Mouse (Mus musculus) T-cell, adult 2 months (primary cell): ENCODE data around the gene Brpf3.
"Not testable (repeated sequence)": the region's sequence is repeated elsewhere in the genome, so short reads cannot be mapped to it uniquely, and the experiment has no call there.

ENCODE experiments used
- DNase-seq: peaks from one replicate; pipeline ENCODE4 v3.0.0; 2022; ENCODE audit warnings: low spot score

Gene Brpf3

DNA sequence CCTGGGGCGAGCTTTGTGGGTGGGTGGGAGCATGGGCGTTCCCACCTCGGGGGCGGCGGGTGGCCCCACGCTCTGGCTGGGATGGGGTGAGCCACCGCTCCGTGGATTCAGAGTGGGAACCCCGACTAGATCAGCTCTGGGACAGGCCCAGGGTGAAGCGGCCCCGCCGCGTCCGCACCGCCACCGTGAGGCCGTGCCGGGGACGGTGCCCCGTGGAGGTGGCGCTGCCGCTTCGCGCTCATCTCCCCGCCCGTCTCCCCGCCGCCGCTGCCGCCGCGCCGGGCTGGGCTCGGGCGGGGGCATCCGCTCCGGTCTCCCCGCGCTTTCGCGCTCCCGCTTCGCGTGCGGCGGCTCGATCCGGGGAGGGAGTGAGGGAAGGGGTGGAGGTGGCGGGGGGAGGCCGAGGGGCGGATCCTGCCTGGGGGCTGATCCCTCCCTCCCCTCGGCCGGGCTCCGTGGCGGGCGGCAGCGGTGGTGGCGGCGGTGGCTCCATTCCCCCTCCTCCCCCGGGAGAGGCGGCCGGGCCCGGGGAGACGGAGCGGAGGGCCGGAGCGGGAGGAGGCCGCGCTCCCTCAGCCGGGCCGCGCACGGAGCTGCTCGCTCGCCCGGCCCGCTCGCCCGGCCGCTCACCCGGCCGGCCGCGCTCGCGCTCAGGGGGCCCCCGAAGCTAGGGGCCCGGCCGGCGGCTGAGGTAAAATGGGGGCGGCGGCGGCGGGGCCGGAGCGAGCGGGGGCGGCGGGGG lies at the start of gene Brpf3:
Gene Brpf3, plus strand, starts transcription at position 420 of the 742 bp plus-strand sequence.
- peak; percentile 77 for DNase-seq

DNA sequence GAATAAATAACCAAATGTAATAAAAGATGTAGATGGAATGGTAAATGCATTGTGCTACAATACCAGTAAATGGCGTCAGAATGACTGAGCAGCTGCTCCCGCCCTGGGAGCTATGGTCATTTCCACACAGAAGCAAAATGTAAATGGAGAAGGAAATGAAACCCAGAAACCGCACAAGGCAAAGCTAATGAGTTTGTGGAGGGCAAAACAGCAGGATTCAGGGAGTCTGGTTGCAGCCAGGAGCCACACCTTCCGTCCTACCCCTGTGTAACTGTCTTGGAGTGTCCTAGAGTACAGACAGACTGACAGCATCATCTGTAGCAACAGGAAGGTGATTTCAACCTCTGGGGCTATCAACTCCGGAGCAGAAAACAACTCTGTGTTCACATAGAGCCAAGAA lies 44.4 kb upstream of the Brpf3 start:
- DNase-seq = no peak

DNA sequence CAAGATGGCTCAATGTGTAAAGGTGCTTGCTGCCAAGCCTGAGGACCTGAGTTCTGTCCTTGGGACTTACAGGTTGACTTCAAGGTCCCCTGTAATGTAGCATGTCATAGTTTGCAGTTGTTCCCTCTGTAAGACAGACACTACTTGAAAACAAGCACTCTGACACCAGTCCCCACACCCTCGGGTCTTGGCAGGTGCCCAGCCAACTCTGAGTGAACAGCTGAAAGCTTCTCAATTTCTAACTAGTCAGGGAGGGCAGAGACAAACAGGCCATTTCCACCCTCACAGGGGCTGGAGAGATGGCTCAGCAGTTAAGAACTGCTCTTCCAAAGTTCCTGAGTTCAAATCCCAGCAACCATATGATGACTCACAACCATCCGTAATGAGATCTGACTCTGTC lies 43.4 kb upstream of the Brpf3 start:
- DNase-seq = no peak

DNA sequence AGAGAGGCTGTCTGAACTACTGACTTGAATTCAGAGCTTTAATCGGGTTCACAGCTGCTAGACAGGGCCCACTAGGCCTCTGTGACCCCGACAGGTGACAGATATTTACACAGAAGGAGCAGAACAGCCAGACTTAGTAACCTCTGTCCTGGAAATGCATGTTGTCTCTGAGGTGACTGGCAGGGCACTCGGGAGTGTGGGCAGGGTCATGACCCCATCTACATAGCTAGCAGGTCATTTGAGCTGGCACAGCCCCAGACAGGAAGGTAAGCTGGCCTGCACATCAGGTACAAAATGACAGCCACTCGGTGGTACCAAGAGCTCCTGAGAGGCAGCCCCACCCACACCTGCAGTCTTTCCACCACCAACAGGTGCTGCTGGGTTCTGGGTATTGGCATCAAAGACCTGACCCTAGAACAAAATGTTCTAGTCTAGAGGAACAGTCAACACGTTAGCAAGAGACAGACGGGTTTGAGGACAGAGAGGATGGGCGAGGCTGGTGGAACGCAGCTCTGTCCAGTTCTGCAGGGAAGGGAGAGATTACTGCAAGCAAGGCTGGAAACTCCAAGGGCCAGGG lies 40.1 kb upstream of the Brpf3 start:
- DNase-seq = no peak

DNA sequence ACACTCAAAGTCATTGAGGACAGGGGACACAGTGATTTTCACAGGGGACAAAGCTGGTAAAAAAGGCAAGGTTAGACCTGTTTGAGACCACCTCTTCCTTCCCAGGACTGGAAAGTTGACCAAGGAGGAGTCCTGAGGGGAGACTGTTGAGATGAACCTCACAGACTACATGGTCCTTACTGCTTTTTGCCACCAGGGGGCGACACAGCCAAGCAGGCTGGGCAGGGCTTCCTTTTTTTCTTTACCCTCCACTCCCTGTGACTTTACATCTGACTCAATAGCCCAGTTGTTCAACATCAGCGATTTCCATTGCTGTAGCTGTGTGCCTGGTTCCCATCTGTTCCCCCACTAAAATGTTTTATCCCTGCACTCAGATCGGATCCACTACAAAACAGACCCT lies 39.0 kb upstream of the Brpf3 start:
- peak; percentile 69 for DNase-seq

DNA sequence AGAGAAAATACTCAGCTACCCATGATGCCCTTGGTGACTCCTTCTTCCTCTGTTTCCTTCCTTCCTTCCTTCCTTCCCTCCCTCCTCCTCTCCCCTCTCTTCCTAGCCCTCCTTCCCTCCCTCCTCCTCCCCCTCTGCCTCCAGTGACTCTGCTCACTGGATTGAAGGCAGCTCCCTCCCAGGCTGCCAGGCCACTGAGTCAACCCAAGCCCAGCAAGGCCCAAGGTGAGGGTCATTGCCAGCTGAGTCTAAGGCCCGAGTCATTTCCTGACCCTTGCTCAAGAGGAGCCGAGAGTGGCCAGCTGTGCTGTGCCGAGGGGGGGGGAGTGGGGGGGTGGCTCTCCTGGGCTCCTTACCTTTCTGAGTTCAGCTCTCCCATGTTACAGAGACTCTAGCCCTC lies 34.7 kb upstream of the Brpf3 start:
- DNase-seq = no peak

DNA sequence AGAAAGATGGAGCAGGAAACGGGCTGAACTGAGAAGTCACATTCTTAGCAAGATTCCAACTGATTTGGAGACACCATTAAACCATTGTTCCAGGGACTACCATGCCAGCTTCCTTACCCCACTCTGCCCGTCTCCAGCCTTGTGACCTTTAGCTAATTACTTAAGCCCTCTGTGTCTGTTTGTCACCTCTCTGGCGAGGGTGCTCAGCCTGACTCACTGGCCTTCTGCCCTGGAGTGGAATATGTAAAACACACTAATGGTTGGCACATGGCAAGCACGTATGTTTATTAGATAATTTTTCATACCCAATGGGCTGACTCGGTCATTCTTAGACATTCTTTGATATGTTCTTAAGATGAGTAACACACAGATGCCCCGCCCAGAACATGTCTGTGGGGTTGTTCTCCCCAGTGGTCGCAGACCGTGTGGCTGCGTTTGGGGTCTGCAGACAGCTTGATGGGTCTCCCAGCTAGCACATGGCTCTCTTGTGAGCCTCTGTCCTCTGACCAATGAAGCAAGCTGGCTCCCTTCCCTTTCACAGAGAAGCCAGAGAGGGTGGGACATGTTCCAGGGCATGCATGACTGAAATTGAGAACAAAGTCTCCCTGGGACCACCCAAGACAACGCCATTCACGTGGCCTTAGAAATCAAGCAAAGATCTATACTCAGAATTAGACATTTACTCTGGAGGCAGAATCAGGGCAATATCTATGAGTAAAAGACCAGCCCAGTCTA lies 33.9 kb upstream of the Brpf3 start:
- DNase-seq = no peak

DNA sequence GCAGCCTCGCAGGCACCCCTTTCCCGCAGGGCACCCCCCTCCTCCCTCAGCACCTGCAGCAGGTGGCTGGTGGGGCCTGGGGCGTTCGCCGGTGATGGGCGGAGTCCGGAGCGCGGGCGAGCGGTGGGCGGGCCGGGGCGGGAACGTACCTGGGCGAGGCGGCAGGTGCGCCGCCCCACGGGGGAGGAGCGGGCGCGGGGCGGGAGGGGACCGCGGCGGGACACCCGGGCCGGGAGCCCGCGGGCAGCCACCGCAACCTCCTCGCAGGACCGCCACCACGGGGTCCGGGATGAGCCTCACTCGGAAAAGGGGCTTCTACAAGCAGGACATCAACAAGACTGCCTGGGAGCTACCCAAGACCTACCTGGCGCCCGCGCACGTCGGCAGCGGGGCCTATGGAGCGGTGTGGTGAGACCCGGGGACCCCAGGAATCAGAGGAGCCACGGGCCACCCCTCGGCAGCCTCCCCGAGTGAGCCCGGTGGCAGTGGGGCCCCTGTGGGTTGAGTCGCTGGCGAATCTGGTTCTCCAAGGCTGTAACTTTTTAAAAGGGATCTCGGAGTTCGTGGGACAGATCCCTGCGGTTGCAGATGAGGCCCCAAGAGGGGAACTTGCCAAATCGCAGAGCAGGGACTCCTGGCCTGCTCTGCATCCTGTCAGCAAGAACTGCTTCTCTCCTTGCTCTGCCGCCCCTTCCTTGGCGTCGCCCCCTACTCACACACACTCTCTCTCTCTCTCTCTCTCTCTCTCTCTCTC lies 31.6 kb upstream of the Brpf3 start, which contains the start of gene Mapk13:
Gene Mapk13, plus strand, starts transcription at position 177 of the 754 bp plus-strand sequence.
- peak; percentile 20 for DNase-seq

DNA sequence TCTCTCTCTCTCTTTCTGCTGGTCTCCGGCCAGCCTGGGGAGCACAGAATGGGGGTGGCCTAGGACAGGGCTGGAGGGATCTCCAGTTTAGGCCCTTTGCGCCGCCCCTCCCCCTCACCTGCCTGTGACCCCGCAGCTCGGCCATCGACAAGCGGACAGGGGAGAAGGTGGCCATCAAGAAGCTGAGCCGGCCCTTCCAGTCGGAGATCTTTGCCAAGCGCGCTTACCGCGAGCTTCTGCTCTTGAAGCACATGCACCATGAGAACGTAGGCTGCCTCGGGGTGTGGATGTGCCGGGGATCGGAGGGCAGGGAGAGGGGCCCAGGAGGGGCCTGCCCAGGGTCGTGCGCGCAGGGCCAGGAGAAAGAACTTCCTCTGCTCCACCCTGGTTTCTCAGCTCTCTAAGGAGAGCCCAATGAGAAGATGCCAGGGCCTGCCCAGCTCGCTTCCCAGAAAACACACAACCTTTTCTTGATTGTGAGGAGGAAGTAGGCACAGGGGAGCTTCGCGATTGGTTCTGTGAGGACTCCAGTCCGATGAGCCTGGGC lies 30.9 kb upstream of the Brpf3 start:
- peak; percentile 6 for DNase-seq

DNA sequence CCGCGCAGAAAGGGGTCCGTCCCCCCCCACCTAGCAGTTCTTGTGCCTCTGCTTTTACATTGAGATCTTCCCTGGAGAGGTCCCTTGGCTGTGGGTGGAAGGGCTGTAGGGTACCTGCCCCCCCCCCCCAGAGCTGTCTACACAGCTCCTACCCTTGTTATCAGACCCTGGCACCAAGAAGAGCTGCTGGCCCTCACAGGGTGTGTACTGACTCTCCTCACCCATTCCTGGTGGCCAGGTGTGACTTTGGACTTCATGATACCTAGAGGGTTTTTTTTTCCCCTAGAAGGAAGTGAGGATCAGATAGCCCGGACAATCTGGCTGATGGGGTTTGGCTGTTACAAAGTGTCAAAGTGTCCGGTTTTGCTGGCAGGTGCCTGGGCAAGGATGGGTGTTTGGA lies 29.6 kb upstream of the Brpf3 start:
- DNase-seq = no peak

DNA sequence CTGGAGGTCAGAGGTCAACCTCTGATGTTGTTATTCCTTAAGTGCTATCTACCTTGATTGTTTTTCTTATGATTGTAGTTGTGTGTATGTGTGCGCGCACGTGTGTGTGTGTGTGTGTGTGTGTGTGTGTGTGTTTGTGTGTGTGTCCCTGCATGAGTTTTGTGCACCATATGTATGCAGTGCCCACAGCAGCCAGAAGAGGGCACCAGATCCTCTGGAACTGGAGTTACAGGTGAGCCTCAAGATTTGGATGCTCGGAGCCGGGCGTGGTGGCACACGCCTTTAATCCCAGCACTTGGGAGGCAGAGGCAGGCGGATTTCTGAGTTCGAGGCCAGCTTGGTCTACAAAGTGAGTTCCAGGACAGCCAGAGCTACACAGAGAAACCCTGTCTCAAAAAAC lies 26.6 kb upstream of the Brpf3 start:
- DNase-seq = not testable (repeated sequence)

DNA sequence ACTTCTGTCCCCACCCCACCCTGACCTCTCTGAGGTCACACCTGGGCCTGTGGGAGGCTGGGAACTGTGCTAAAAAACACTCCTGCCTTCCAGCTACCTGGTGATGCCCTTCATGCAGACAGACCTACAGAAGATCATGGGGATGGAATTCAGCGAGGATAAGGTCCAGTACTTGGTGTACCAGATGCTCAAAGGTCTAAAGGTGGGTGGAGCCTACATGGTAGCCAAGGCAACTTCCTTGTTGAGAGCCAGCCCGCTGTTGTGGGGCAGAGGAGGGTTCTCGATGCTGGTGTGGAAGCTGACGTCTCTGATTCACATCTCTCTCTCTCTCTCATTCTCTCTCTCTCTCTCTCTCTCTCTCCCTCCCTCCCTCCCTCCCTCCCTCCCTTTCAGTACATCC lies 25.7 kb upstream of the Brpf3 start:
- no peak for DNase-seq

DNA sequence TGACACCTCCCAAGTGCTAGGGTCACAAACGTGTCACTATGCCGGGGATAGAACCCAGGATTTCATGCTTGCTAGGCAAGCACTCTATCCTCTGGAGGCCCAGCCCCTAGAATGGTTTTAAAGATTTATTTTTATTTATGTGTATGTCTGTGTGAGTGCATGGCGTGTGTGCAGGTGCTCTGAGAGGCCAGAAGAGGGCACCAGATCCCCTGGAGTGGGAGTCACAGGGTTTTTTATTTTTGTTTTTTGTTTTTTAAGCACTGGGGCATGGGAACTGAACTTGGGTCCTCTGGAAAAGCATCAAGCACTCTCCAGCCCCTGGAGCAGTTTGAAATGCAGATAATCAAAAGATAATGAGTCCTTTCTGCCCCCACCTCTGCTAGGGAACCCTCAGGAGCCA lies 24.1 kb upstream of the Brpf3 start:
- DNase-seq = no peak

DNA sequence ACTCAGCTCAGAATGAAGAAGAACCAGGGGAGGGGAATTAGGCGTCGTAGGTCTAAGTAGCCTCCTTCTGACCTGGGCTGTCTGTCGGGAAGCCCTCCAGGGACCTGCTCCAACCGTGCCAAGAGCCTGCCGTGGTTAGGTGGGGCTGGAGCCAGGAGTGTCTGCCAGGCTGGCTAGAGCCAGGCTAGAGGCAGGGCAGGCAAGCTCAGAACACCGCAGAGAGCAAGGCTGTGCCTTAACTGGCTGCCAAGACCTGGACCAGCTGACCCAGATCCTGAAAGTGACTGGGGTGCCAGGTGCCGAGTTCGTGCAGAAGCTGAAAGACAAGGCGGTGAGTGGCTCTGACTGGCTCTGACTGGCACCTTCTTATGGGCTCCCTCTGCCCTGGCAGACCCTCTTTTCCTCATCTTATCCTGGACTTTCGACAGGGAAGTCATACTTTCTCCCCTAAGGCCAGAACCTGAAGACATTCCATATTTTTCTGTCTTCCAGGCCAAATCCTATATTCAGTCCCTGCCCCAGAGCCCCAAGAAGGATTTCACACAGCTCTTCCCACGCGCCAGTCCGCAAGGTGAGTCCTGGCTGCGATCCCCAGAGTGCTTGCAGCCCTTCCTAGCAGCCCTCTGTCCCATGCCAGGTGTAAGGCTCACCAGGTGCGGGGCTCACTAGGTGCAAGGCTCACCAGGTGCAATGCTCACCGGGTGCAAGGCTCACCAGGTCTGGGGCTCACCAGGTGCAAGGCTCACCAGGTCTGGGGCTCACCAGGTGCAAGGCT lies 23.5 kb upstream of the Brpf3 start:
- DNase-seq = no peak

DNA sequence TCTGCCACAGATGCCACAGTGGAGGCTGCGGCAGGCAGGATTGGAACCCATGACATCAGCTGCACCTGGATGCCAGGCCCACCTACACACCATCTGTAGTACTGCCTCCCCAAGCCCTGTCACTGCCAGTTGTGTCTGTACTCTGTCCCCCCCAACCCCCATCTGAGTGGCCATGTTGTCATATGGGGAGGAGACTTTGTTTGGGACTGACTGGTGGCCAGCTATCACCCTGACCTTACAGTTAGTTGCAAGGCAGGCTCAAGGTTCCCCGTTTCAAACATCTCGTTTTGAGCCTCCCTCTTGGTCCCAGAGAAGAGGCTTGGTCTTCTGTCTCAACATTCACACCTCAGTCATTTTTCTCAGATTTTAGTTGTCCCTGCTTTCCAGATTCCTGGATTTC lies 21.2 kb upstream of the Brpf3 start:
- no peak for DNase-seq

DNA sequence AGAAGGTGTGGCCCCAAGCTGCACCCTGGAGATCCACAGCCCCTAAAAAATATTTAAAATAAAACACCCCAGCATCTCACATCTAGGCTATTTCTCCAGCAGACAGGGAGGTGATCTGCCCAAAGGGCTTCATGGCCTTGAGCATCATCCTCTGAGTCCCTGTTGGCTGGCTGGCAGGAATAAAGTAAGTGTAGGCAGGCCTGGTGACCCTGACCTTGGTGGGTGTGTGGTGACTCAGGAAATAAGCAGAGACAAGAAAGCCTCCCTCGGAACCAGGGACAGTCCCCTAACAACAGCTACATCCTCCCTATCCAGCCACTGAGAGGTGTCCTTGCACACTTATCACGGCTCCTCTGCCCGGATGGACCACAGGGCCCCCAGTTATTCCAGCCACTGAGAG lies 20.1 kb upstream of the Brpf3 start:
- no peak for DNase-seq

DNA sequence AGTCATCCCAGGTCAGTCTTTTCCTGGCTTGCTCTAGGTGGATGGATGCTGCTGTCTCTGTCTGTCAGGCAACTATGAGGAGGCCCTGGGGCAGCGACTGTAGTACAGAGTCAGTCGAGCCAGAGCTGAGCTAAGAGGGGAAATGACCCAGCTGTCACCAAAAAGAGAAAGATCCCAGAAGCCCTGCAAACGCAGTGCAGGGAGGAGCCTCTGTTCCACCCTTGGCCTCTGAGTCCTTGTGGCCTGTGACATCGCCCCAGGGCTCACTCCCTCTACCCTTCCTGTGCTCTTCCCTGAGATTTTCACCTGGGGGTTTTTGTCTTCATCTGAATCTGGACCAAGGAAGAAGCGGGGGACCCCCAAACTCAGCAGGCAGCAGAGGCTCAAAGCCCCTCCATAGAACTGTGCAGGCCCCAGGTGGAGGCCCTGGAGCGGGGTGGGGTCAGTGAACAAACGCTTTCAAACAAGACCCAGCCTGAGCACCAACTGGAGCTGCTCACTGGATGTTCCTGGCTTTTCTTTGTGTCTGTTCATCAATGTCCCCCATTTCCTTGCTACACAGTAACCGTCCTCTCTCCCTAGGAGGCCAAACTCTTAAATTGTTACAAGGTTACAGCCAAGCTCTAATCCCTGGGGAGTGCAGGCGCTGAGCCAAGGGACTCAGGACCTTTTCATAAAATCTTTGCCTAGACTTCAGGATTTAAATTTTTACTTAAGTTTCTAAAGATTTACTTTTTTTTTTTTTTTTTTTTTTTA lies 19.4 kb upstream of the Brpf3 start:
- DNase-seq = no peak

DNA sequence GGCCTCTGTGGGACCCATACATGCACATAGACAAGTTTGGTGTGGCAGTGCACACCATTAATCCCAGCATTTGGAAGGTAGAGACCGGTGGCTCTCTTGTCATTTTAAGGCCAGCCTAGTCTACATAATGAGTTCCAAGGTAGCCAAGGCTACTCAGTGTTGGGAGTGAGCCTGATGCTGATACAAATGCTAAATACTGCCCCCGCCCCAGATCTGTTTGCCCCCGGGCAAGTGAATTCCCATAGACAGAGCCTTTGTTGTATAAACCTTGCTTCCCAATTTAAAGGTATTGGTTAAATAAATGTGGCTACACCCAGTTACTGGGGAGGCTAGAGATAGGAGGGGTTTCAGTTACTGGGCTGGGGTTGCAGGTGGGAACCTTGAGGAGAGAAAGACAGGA lies 15.9 kb upstream of the Brpf3 start:
- DNase-seq = no peak

DNA sequence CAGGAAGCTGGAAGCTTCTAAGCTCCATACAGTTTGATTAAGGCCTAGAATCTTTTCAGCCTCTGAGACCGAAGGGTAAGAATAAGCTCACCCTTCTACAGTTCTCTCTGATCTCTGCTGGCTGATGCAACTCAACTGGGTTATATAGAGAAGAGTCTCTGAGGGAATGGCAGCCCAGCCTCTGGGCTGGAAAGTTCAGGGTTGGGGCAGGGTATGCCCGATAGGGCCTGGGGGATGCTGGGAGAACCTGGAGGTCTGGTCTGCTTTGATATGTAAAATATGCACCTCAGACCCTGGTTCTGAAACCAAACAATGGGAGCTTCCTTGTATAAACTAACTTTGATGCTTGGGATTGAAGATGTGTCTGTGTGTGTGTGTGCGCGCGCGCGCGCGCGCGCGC lies 13.4 kb upstream of the Brpf3 start:
- DNase-seq = no peak

DNA sequence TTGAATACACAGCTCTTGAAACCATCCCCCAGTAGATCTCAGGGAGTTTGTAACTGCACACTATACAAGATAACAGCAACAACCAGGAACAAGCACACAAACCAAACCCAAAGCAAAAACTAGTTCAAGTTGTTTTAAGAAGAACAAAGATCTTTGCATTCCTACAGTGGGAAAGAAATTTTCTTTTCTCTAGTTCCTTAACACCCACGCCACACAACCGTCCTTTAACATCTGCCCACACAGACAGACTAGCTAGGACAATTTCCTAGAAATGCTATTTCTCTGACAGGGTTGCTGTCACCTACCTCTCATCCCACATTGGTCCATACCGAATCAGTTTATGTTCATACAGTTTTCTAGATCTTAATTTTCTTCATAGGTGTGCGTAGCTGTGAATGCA lies 3.9 kb upstream of the Brpf3 start:
- no peak for DNase-seq
